ENCODE assay signal across 8 mouse cellular contexts in the genomic region with DNA sequence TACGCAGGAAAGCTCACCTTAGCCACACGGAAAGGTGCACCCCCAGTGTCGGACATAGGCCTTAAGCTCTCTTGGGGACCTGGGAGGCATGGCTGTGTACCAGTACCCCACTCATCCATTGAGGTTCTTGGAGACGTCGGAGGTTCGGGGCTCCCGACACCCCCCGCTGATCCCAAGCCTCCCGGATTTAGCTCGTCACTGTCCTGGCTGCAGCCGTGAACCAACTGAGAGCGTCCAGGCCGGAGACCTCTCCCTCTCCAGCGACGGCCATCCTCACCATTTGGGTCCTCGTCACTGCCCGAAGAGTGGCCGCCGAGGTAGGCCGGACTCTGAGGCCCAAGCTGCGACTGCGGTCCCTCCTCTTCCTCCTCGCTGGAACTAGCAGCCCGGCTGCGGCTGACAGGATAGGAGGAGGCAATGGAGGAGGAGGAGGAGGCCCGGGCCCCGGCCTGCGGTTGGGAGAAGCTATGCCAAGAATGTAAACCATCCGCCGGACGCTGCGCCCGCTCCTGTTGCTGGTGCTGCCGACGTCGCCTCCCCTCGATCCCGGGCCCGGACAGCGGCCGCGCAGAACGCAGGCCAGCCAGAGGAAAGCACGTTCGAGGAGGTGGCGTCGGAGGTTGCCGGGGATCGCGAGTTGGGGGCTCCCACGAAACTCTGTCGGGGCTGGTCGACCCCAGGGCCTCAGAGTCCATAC. TPM values are rescaled to one million over a fixed set of nuclear protein-coding genes. Genes with fewer than 3 reads are reported as not detected.
A peak's percentile ranks its signal among the peaks of the same experiment; 100 is the strongest.
DNase-seq lines count a peak whose midpoint lies in the region; ATAC-seq lines count a peak whose summit lies in the region.

No protein-coding gene starts in this region.

- H3K4me3 ChIP-seq in erythroblast, embryonic 14.5 days (replicated peaks): peak overlapping the region; percentile 46
- peak overlapping the region; percentile 75 for H3K4me3 ChIP-seq in heart, embryonic 15.5 days
- H3K4me3 ChIP-seq in midbrain, embryonic 10.5 days: peak overlapping the region; percentile 77

- H3K9ac ChIP-seq in heart, embryonic 15.5 days: peak overlapping the region; percentile 87

- H3K27me3 ChIP-seq in erythroblast, embryonic 14.5 days (ENCODE audit: control insufficient read depth): peaks cover 85% of the 10 kb centered on the region
- no peaks in the 10 kb centered on the region for H3K27me3 ChIP-seq in heart, embryonic 15.5 days
- peaks cover 28% of the 10 kb centered on the region for H3K27me3 ChIP-seq in midbrain, embryonic 10.5 days (ENCODE audit: low read depth, poor library complexity, severe bottlenecking)

- 5% methylated on average over 53 of the region's 53 CpGs for WGBS in heart, embryonic 15.5 days
- WGBS in midbrain, embryonic 10.5 days: 2% methylated on average over 53 of the region's 53 CpGs

- no peaks in the 10 kb centered on the region; the same call in 1 of the 2 replicates for H3K36me3 ChIP-seq in erythroblast, embryonic 14.5 days (ENCODE audit: control insufficient read depth)
- H3K36me3 ChIP-seq in heart, embryonic 15.5 days: no peaks in the 10 kb centered on the region
- H3K36me3 ChIP-seq in midbrain, embryonic 10.5 days: peaks cover 28% of the 10 kb centered on the region

- DNase-seq in embryo, embryonic 10.5 days (ENCODE audit: low spot score): peak; percentile 77
- peak; percentile 81 to 90 for DNase-seq in kidney, postnatal 25 days
- DNase-seq in midbrain, embryonic 10.5 days (ENCODE audit: low spot score): peak; percentile 79
- peak; percentile 41 to 53 for DNase-seq in urinary bladder, postnatal 36 days (ENCODE audit: low spot score in 2 of 2)
- DNase-seq in left cerebral cortex, postnatal 14 days (ENCODE audit: low spot score in 2 of 2): no peak

- peak overlapping the region; percentile 90 for H3K4me2 ChIP-seq in heart, embryonic 15.5 days

- H3K9me3 ChIP-seq in erythroblast, embryonic 14.5 days (ENCODE audit: control insufficient read depth, low read length): peaks cover 4% of the 10 kb centered on the region; the same call in 1 of the 2 replicates
- no peaks in the 10 kb centered on the region for H3K9me3 ChIP-seq in heart, embryonic 15.5 days (replicated peaks)
- H3K9me3 ChIP-seq in midbrain, embryonic 10.5 days (replicated peaks): no peaks in the 10 kb centered on the region

- ATAC-seq in erythroblast, adult 5-6 weeks (replicated peaks; ENCODE audit: low FRiP score, poor library complexity, severe bottlenecking): no peak
- ATAC-seq in heart, embryonic 15.5 days (replicated peaks; ENCODE audit: insufficient number of reproducible peaks, insufficient read depth, low FRiP score, low read depth): peak; percentile 23

- H3K27ac ChIP-seq in heart, embryonic 15.5 days: peak overlapping the region; percentile 96
- peak overlapping the region; percentile 97 for H3K27ac ChIP-seq in midbrain, embryonic 10.5 days (replicated peaks)

- H3K4me1 ChIP-seq in erythroblast, embryonic 14.5 days (ENCODE audit: control insufficient read depth): peaks cover 15% of the 10 kb centered on the region
- peaks cover 52% of the 10 kb centered on the region for H3K4me1 ChIP-seq in heart, embryonic 15.5 days (replicated peaks)
- H3K4me1 ChIP-seq in midbrain, embryonic 10.5 days: peaks cover 75% of the 10 kb centered on the region

- intact Hi-C loops in left cerebral cortex, postnatal 14 days (cut with DNase I): no loop called here

RNA-seq across cellular contexts. Expression of a gene that starts 1.1 kb away (rescaled TPM):
- polyA plus RNA-seq in erythroblast, embryonic 14.5 days (2012): 0.02 TPM in 2 replicates
- 0.58 TPM in 1 of 2 replicates, not detected in the other for total RNA-seq in erythroblast, adult 5-6 weeks (2015; ENCODE audit: low replicate concordance)
- total RNA-seq in erythroblast, adult 5-6 weeks (2017; ENCODE audit: low replicate concordance): not detected in 2 replicates
- 4.1 and 6.6 TPM in 2 replicates for polyA plus RNA-seq in heart, embryonic 15.5 days (2015; fragmentation: Nextera tagmentation; extraction: Ambion mirVana)
- 6.4 and 7.1 TPM in 2 replicates for polyA plus RNA-seq in midbrain, embryonic 10.5 days (2016; fragmentation: Nextera tagmentation; extraction: Ambion mirVana)
- total RNA-seq in left cerebral cortex, postnatal 14 days (2021): 10 to 100 TPM; 81.3 to 91.6 TPM

RNA-seq across cellular contexts. Expression of a gene that starts 43.7 kb away (rescaled TPM):
- polyA plus RNA-seq in erythroblast, embryonic 14.5 days (2012): 0.09 and 0.16 TPM in 2 replicates
- total RNA-seq in erythroblast, adult 5-6 weeks (2015; ENCODE audit: low replicate concordance): 3.3 and 6.1 TPM in 2 replicates
- total RNA-seq in erythroblast, adult 5-6 weeks (2017; ENCODE audit: low replicate concordance): 0.42 and 0.94 TPM in 2 replicates
- 3.8 and 6.8 TPM in 2 replicates for polyA plus RNA-seq in heart, embryonic 15.5 days (2015; fragmentation: Nextera tagmentation; extraction: Ambion mirVana)
- 1.8 and 2.4 TPM in 2 replicates for polyA plus RNA-seq in midbrain, embryonic 10.5 days (2016; fragmentation: Nextera tagmentation; extraction: Ambion mirVana)
- 1 to 10 TPM; 4.2 to 4.3 TPM for total RNA-seq in left cerebral cortex, postnatal 14 days (2021)

Comparison
In these comparisons a context has a peak if more than half of its experiments do, and no peak if none do; other contexts are left out.
1. DNase-seq: peak in embryo, embryonic 10.5 days (single experiment), kidney, postnatal 25 days (2 of 2), midbrain, embryonic 10.5 days (single experiment) and urinary bladder, postnatal 36 days (2 of 2); none in left cerebral cortex, postnatal 14 days (0 of 2).
2. Peak in every context shown above with its lines, with median percentiles within 50 percentile points of each other: H3K4me3 ChIP-seq.